Mouse (Mus musculus) ES-E14 (cell line): Measurements from ENCODE around the gene Prm2. TPM values are rescaled to one million over a fixed set of nuclear protein-coding genes. Genes with fewer than 3 reads are reported as not detected.

Experiments used
- DNase-seq: peaks from one replicate; pipeline ENCODE4 v3.0.0-alpha.2; 2013; ENCODE audit warnings: low read depth, low spot score
- H3K27ac ChIP-seq: 2 replicates; pipeline ENCODE4 v1.5.1; 2012; ENCODE audit warnings: low read depth, mild to moderate bottlenecking, low read length, moderate library complexity, mixed read lengths; ENCODE audit not compliant: poor library complexity, insufficient read depth, severe bottlenecking
- H3K36me3 ChIP-seq: 2 replicates; pipeline ENCODE4 v1.6.1; 2012; ENCODE audit warnings: mild to moderate bottlenecking, low read length, moderate library complexity, mixed read lengths; ENCODE audit not compliant: control insufficient read depth, poor library complexity, insufficient read depth, severe bottlenecking
- H3K4me1 ChIP-seq, 2 experiments: fragments of 150-350 bp in 1 of 2; sonication (generic) in 1 of 2; 2 replicates each; pipeline ENCODE4 v1.6.1; 2012; ENCODE audit warnings: low read length in 2 of 2, mild to moderate bottlenecking in 1 of 2, mixed read lengths in 1 of 2; ENCODE audit not compliant: control insufficient read depth in 2 of 2, insufficient read depth in 2 of 2, poor library complexity in 1 of 2
- H3K4me3 ChIP-seq, 2 experiments: fragments of 150-350 bp in 1 of 2; sonication (generic) in 1 of 2; 2 replicates each; pipeline ENCODE4 v1.5.1; 2012; ENCODE audit warnings: low read length in 2 of 2, low read depth in 1 of 2, mild to moderate bottlenecking in 1 of 2, mixed read lengths in 1 of 2; ENCODE audit not compliant: insufficient read depth in 1 of 2, poor library complexity in 1 of 2, severe bottlenecking in 1 of 2
- H3K9ac ChIP-seq: 2 replicates; pipeline ENCODE4 v1.6.1; 2012; ENCODE audit warnings: low read depth, mild to moderate bottlenecking, low read length, mixed read lengths; ENCODE audit not compliant: poor library complexity, insufficient read depth, severe bottlenecking
- H3K9me3 ChIP-seq: fragments of 150-350 bp; sonication (generic); 2 replicates; pipeline ENCODE4 v1.6.1; 2012; ENCODE audit warnings: low read depth, mild to moderate bottlenecking, low read length; ENCODE audit not compliant: control insufficient read depth, insufficient read depth
- CHD2 ChIP-seq: IDR thresholded peaks from 2 replicates; pipeline ENCODE4 v1.6.1; 2014; ENCODE audit warnings: mild to moderate bottlenecking, low read depth, low read length, inconsistent platforms
- HCFC1 ChIP-seq: IDR thresholded peaks from 2 replicates; pipeline ENCODE4 v1.6.1; 2012; ENCODE audit warnings: low read length, inconsistent platforms, borderline replicate concordance; ENCODE audit not compliant: insufficient read depth
- MAFK ChIP-seq: IDR thresholded peaks from 2 replicates; pipeline ENCODE4 v1.6.1; 2014; ENCODE audit warnings: mild to moderate bottlenecking, low read depth, low read length, inconsistent platforms; ENCODE audit not compliant: insufficient read depth
- ZC3H11A ChIP-seq: IDR thresholded peaks from 2 replicates; pipeline ENCODE4 v1.6.1; 2012; ENCODE audit warnings: low read depth, mild to moderate bottlenecking, inconsistent platforms, low read length, borderline replicate concordance
- ZNF384 ChIP-seq: IDR thresholded peaks from 2 replicates; pipeline ENCODE4 v1.6.1; 2012; ENCODE audit warnings: low read depth, low read length, inconsistent platforms
- in situ Hi-C, 2 experiments: fragments of 600-800 bp; cut with MboI; formaldehyde crosslinking; loops; one replicate each; pipeline ENCODE4 v1.15.1; 2025; ENCODE audit warnings: low sequenced_read_pairs in 2 of 2, inconsistent platforms in 1 of 2; ENCODE audit not compliant: unreplicated experiment in 2 of 2
- total RNA-seq: library from RNA; depleted of rRNA; stranded (reverse); fragments of 300-350 nt; gene quantifications from 2 replicates; pipeline ENCODE4 v1.2.3, GENCODE M21; 2012

The Prm2 gene
- total RNA-seq, 1 experiment: not detected

GRCm38 (mm10) chr16:10763540-10764264 lies 32.2 kb downstream of the Prm2 start:
- in situ Hi-C loops: no loop called here
- Histone ChIP-seq H3K9me3 (no peaks in the 10 kb centered on the region), H3K27ac (no peak overlapping the region), H3K9ac (no peak overlapping the region), H3K4me3 (no peak overlapping the region), H3K36me3 (no peaks in the 10 kb centered on the region), H3K4me1 (peaks cover 0 to 2% of the 10 kb centered on the region in 2 experiments; a peak in 1 of 4 replicates)
- DNase-seq: no peak
- TF ChIP-seq CHD2 (no peak), MAFK (no peak), ZC3H11A (no peak), ZNF384 (no peak), HCFC1 (no peak)

GRCm38 (mm10) chr16:10762569-10763180 lies 33.3 kb downstream of the Prm2 start:
- no peaks in the 10 kb centered on the region for H3K9me3 ChIP-seq
- H3K9ac ChIP-seq: no peak overlapping the region
- TF ChIP-seq CHD2: no peak
- TF ChIP-seq ZNF384: no peak
- in situ Hi-C loops: no loop called here
- no peak for DNase-seq
- no peak overlapping the region for H3K4me3 ChIP-seq
- H3K27ac ChIP-seq: no peak overlapping the region
- peaks cover 0 to 2% of the 10 kb centered on the region in 2 experiments; a peak in 2 of 4 replicates for H3K4me1 ChIP-seq
- no peaks in the 10 kb centered on the region for H3K36me3 ChIP-seq

GRCm38 (mm10) chr16:10761182-10761581 lies 34.8 kb downstream of the Prm2 start:
- DNase-seq: no peak
- in situ Hi-C loops: no loop called here
- Histone ChIP-seq H3K36me3 (no peaks in the 10 kb centered on the region), H3K9ac (no peak overlapping the region), H3K27ac (no peak overlapping the region), H3K4me3 (no peak overlapping the region), H3K4me1 (peaks cover 0 to 2% of the 10 kb centered on the region in 2 experiments; a peak in 2 of 4 replicates), H3K9me3 (no peaks in the 10 kb centered on the region)
- TF ChIP-seq MAFK (no peak), CHD2 (no peak), ZNF384 (no peak), HCFC1 (no peak), ZC3H11A (no peak)

GRCm38 (mm10) chr16:10756168-10756567 lies 39.8 kb downstream of the Prm2 start:
- DNase-seq: no peak
- Histone ChIP-seq H3K4me3 (no peak overlapping the region), H3K36me3 (no peaks in the 10 kb centered on the region), H3K9ac (no peak overlapping the region), H3K27ac (no peak overlapping the region), H3K4me1 (no peaks in the 10 kb centered on the region; a peak in 1 of 4 replicates), H3K9me3 (no peaks in the 10 kb centered on the region)
- in situ Hi-C loops: no loop called here
- TF ChIP-seq ZNF384: no peak
- TF ChIP-seq HCFC1: no peak
- no peak for TF ChIP-seq CHD2
- TF ChIP-seq ZC3H11A: no peak
- no peak for TF ChIP-seq MAFK
